Mouse (Mus musculus): ENCODE measurements around the gene Slc26a3.

DNA sequence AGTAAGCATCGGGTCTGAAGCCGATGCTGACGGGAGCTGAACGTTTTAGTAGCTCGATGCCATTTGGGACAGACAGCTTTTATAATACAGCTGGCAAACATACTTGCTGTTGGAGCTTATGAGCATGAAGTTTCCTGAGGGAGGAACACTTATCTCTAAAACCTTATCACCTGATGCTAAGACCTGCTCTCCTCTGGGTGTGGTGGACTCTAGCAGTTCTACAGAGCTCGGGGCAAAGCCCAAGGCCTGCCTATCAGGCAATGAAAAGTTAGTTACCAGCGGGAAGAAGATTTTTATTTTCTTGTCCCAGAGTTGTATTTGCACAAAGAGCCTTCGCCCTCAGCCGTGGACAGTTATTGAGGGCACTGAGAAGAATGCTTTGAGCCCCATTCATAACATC lies 65.6 kb downstream of the Slc26a3 start:
- TF ChIP-seq REST (IDR thresholded peaks at IDR 0.05; ENCODE audit: insufficient read depth, insufficient read length) = no peak
- TF ChIP-seq POLR2A (IDR thresholded peaks at IDR 0.05; ENCODE audit: insufficient read length, low read depth) = no peak
- no peak for TF ChIP-seq USF1 (IDR thresholded peaks at IDR 0.05; ENCODE audit: low read depth)
- no peak for TF ChIP-seq E2F4 (IDR thresholded peaks at IDR 0.05; ENCODE audit: insufficient read depth)
- no peak for TF ChIP-seq POLR2AphosphoS2 (IDR thresholded peaks at IDR 0.05; ENCODE audit: insufficient read length, low read depth)
- no peak for TF ChIP-seq MAX (IDR thresholded peaks at IDR 0.05; ENCODE audit: low read depth)
- TF ChIP-seq CEBPB (IDR thresholded peaks at IDR 0.05; ENCODE audit: insufficient read depth, poor library complexity, severe bottlenecking) = no peak
- no peak for TF ChIP-seq MYOG (IDR thresholded peaks at IDR 0.05; ENCODE audit: control insufficient read depth in 1 of 3, insufficient read depth in 1 of 3, insufficient read length in 2 of 3, low read depth in 2 of 3)
- no peak for TF ChIP-seq TCF12 (IDR thresholded peaks at IDR 0.05; ENCODE audit: insufficient read depth, poor library complexity, severe bottlenecking)

Measured in myocyte (in vitro differentiated cells).